Mouse (Mus musculus) mouse embryonic stem cell (cell line): Measurements from ENCODE around the gene Taf3.

Experiments
- in situ Hi-C, 2 experiments: fragments of 300-500 bp; cut with MboI; formaldehyde crosslinking; loops; 1 replicate in 1 of 2; 3 replicates in 1 of 2; pipeline ENCODE4 v1.14.3; 2019 to 2020; ENCODE audit warnings: low sequenced_read_pairs in 2 of 2, low pct_unique_long_range_greater_than_20kb in 1 of 2, mixed read lengths in 1 of 2; ENCODE audit not compliant: unreplicated experiment in 1 of 2

Gene Taf3

DNA sequence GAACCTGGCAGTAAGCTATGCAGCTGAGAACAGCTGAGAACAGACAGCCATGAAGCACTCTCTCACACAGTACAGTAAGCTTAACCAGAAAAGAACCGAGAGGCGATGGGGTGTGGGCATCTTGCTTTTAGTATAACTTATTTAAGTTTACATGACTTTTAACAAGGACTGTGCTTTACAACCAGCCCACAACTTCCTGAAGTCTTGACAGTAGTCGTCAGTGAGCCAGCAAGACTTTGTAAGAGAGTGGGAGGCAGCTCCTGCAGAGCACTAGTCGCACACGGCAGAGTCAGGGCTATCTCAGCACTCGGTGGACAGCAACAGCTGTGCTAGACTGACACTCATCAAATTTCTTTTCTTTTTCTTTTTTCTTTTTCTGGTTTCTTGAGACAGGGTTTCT is 24.1 kb downstream of the Taf3 start:
- in situ Hi-C loops: loop anchor here in 1 of 2 experiments (25.0 kb wide), 1 partner anchor 1337 kb away; no protein-coding TSS in a partner anchor

DNA sequence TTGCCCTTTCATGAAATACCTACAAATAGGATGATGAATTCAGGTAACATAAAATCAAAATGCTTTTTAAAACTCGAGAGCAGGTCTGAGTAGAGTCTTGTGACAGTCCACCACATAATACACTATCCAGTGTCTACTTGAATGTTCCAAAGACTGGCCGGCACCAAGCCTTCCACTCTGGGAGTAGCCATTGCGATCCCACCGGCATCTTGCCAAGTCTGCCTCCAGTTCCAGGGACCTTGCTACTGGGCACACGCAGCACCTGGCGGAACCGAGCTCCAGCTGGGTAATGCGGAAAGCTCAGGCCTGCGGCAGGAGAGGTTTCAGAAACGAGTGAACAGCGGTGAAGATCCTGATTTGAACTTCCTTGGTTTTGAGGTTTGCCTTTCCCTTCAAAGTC is 27.1 kb downstream of the Taf3 start:
- in situ Hi-C loops: loop anchor here in 1 of 2 experiments (25.0 kb wide), 1 partner anchor 1334 kb away; no protein-coding TSS in a partner anchor

DNA sequence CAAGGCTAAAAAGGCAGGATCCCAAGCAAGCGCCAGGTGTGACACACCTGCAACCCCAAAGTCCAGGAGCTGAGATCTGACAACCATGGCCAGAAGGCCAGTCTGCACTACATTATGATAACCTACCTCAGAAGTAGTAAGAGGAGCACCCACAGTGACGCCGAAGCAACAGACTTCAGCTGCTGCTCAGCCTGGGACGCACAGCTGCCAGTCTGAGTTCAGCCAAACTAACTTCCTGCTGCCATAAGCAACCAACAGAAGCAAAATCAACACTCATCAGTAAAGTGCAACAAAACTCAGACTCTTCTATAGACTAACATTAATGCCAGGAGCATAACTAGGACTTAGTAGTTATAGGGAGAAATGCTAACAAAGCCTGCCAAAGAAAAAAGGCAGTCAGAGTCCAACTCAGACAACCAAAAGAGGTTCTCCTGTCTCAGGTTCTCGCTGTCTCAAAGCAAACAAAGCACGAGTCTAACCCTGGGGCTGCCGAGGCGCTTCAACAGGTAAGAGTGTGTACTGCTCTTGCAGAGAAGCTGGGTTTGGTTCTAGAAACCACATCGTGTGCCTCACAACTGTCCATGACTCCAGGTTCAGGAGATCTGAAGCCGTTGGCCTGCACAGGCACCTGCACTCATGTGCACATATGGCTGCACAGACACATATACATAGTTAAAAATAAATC is 33.3 kb downstream of the Taf3 start:
- in situ Hi-C loops: loop anchor here in 1 of 2 experiments (25.0 kb wide), 1 partner anchor 1328 kb away; no protein-coding TSS in a partner anchor

DNA sequence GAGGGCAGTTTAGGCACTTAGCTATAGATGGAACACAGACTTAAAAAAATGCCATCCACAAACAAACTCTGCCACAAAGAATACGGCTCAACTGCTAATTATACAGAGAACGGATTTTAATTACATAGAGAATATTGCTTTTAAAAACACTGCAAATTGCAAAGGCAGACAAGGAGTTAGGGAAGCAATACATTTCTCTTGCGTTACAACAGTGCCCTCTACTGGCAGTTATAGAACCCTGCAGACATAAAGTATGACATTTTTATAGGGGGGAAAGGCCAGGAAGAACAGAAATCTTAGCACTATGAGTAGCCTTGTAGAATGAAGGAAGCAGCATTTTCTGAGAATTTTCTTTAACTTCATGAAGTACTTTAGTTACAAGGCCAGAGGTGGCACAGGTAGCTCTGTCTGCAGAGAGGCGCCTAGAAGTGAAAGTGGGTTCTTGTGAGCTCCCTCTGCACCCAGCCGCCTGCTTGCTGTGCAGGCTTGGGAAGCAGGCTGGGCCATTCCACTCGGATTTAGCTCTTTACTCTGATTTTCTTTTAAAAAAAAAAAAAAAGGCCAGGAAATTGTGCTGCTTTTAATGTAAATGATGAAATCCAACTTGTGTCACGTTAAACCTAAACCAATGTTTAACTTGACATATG is 38.0 kb downstream of the Taf3 start:
- in situ Hi-C loops: loop anchor here in 1 of 2 experiments (25.0 kb wide), 1 partner anchor 1323 kb away; no protein-coding TSS in a partner anchor

DNA sequence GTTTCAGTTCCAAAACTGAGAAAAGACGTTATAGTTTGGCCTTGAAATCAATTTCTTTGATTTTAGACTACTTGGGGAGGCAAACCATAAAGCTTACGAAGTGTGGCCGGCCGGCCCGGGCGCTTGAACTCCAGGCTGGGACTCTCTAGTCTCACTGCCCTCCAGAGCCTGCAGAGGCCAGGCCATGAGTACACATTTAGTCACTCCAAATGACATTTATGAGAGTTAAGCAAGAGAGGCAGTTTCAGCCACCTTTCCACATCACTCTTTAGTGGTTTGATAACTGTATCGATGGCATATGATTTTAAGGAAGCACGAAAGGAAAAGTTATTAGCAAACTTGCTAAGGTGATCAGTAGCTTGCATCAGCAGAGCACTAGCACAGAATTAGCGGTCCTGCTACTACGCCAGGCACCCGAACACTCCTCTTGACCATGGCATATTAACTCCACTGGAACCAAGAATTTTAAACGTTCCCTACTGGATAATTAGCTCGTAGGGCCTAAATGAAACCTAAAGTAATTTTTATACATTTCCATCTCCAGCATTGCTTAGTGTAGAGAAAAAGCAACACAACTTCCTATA is 38.6 kb downstream of the Taf3 start:
- in situ Hi-C loops: loop anchor here in 1 of 2 experiments (25.0 kb wide), 1 partner anchor 1322 kb away; no protein-coding TSS in a partner anchor

DNA sequence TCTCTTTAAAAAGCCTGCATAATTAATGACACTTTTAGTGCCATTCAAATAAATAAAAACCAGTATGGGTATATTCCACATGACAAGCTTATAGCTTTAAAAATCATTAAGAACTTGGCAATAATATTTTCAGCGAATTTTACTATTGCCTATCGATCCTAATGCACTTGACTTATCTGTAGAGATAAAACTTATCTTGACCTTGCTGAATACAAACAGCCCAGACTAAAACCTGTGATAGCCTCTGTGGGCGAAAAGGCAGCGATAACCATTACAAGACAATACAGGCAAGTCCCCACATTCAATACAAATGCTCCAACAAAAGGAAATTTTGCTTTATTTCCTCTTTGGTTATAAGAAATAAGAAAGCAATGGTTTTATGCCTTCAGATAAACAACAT is 39.8 kb downstream of the Taf3 start:
- in situ Hi-C loops: loop anchor here in 1 of 2 experiments (25.0 kb wide), 1 partner anchor 1321 kb away; no protein-coding TSS in a partner anchor

DNA sequence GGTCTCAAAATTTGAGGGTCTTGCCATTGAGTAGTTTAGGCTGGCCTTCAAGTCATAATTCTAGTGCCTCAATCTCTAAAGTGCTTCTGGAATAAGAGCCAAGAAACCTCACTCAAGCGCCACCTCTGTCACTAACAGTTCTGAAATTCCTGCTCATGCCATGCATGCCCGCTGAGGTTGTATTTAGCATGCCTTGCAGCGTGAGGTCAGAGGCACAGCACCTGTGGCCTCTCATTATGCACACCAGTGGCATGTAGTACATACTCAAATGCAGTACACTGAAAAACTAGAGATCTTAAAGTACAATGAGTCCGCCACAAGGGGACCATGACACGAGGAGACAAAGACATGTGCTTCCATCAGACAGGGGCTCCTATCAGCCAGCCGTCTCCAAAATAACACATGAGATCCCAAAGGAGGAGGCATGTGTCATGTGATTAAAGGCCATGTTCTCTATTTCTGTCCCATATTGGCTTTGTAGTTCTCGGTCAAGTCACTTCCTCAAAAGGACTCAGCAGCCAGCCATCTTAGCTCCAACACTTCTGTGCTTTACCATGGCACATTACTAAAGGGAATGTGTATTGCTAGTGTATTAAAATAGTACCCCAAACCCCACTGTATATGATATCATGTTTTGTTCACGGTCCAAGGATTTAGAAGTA is 43.3 kb downstream of the Taf3 start:
- in situ Hi-C loops: loop anchor here in 1 of 2 experiments (25.0 kb wide), 1 partner anchor 1318 kb away; no protein-coding TSS in a partner anchor

DNA sequence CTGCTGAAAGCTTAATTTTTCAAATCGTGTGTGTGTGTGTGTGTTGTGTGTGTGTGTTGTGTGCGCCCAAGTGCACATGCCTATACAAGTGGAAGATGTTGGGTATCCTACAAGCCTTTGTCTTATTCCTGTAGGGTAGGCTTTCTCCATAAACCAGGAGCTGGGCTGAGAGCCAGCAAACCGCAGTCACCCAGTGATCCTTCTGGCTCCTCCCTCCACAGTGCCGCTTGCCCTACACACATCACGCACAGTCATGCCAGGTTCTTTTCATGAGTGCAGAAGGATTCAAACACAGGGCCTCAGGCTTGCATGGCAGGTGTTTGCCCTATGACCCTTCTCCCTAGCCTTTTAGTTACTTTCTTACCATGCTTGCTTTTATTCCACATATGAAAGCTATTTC is 45.0 kb downstream of the Taf3 start:
- in situ Hi-C loops: loop anchor here in 1 of 2 experiments (25.0 kb wide), 1 partner anchor 1316 kb away; no protein-coding TSS in a partner anchor

DNA sequence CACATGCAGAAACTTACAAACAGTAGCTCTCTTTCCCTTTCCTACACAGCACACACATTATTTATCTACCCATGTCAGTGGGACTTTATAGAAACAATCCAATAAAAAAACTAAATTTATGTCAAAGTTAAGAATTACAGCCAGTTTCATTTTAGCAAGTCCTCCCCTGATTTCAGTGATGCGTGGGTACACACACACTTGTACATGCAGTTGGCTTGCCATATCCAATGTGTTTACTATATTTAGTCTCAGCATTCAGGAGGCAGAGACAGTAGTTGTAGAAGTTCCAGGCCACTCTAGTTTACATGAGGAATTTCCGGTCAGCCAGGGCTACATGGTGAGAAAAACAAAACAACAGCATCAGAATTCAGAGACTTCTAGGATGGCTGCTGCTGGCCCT is 46.8 kb downstream of the Taf3 start:
- in situ Hi-C loops: loop anchor here in 1 of 2 experiments (25.0 kb wide), 1 partner anchor 1314 kb away; no protein-coding TSS in a partner anchor

DNA sequence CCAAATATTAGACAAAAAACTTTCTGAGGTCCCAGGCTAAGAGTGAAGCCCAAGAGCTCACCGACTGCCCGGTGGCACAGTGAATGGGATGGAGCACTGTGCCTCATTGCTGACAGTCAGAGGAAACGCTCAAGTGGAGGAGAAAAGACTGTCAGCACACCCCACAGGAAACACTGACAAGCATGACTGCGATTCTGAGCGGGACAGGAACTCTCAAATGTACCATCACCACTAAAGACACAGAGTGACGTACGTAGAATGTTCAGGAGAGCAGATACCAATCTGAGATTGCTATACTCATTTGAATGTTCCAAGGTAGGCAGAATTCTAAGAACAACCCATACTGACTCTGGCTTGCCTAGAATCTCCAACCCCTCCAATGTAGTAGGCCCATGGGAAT is 50.9 kb downstream of the Taf3 start:
- in situ Hi-C loops: no loop called here

DNA sequence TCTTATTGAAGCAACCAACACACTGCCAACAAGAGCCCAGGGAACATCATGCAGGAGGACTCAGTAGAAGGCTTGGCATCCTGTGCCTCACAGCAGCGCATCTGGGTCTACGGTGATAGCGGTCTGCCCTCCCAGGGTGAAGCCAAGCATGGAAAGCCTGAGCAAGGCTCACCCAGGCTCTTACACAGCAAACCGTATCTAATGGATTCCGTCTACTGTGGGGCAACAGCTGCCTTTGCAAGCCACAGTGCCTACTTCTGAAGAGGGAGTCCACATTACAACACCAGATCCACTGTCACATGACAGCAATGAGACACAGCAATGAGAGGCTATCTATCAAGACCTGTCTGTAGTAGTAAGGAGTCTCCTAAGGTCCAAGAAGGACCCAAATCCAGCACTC is 52.3 kb downstream of the Taf3 start:
- in situ Hi-C loops: no loop called here

DNA sequence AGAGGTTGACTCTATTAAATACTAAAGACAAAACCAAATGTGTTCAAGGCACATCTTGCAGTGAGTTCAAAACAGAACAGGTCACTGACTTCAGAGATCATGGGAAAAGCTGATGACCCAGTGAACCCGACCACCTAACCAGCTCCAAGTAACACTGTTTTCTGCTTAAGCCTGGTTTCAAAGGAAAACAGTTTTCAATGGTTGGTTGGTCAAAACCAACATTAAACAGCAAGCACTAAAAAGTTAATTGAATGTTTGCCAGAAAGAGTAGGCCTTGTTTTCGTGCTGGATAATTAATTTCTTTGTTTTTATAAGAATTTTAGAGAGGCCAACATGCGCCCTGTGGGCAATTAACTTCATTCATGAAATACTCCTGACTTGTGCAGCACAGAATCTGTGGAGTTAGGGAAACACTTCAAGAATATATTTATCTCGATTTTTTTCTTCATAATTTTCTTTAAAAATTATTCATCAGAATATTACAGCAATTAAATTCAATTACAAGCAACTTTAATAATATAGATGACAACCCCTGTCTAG is 57.6 kb downstream of the Taf3 start:
- in situ Hi-C loops: no loop called here

DNA sequence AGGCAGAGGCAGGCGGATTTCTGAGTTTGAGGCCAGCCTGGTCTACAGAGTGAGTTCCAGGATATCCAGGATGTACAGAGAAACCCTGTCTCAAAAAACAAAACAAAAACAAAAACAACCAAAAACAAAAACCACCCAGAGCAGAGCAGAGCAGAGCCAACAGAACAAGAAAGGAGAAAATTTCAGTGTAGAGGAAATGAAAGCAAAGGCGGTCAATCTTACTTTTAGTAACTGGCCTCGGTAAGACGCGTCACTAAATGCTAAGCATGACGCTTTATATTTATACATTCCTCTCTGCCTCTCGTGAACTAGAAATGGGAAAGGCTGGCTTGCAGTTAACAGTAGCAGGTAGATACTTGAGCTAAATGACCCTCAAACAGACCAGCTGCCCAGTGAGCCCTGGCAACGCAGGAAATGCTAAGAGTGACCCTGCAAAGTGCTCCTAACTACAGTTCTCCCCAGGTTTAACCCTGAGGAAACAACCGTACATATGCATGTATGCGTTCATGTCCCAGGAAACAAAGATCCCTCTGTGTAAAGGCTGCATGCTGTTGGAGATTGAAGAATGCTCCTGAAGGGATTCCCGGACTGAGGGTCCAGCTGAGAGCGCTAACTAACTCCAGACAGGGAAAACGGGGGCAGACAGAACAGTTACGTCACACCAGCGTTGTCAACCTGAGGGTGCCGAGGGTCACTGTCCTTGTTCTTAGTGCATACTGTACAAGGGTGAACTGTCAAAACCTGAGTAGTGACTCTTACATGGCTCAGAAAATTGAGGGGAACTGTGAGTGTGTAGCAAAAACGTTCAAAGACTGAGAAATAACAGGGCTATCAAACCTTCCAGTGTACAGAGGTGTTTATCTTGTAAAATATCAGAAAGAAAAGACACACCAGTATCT is 58.5 kb downstream of the Taf3 start:
- in situ Hi-C loops: no loop called here

DNA sequence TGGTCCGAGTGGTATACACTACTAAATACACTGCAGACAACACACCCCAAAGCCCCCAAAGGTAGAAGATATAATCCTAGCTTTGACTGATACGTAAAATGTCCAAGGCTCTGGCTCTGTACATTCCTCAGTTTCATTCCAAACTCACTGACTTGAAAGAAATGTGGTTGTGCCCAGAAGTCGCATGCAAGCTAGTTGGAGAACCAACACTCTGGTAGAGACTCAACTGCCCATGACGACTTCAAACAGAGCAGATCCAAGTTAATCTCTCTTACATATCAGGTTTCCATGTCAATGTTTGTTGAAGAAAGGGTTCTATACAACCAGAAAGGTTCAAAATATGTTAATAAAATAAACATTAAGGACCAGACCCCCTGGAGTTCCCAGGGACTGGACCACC is 60.1 kb downstream of the Taf3 start:
- in situ Hi-C loops: no loop called here

DNA sequence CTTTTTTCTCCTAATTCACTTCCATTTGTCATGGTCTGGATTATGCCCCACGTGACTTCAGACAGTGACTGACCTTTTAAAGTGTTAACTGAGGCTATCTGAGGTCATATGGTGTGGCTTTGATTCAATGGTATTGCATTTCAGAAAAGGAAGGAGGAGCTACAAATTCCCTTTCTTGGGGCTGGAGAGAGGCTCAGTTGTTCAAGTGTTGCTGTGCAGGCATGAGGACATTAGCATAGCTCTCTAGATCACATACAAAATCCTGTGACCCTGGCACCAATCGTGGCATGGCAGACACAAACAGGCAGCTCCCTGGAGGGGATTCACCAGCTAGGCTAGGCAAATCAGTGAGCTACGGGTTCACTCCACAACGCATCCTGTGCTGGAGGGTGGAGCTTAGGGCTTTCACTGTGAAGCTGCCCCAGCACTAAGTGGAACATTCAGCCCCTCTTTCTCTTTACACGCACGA is 62.4 kb downstream of the Taf3 start:
- in situ Hi-C loops: no loop called here

DNA sequence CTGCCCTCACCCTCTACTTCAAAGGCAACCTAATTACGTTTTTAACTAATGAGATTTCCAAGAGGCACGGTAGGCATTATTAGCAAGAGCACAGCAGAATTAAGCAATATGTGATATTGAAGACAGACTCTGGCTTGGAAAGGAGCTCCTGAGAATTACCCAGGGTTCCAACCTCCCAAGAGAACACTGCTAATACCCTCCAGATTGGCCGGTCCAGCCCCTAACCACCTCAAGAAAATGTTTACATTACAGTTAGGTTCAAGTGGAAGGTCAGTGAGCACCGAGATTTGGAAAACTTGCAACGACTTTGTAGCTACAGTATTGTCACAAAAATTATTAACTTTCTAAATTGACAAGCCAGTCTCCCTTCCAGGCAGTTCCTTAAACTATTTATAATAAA is 66.0 kb downstream of the Taf3 start:
- in situ Hi-C loops: no loop called here

DNA sequence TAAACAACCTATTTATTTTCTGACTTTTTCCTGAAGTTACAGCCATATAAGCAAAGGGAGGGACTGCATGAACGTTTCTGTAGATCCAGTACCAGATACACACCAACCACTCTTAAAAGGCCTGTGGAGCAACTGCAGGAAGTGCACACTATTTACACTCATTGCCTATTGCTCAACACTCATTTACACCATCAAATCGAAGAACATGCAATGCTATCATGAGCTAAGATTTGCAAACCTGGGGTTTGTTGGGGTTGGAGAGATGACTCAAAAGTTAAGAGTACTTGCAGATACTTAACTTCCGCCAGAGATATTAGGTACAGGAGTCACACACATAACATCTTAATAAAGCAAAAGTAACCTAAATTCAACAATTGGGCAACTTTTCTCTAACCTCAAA is 76.5 kb downstream of the Taf3 start:
- in situ Hi-C loops: no loop called here
